ENCODE assay signal across 21 mouse cellular contexts in the genomic region with DNA sequence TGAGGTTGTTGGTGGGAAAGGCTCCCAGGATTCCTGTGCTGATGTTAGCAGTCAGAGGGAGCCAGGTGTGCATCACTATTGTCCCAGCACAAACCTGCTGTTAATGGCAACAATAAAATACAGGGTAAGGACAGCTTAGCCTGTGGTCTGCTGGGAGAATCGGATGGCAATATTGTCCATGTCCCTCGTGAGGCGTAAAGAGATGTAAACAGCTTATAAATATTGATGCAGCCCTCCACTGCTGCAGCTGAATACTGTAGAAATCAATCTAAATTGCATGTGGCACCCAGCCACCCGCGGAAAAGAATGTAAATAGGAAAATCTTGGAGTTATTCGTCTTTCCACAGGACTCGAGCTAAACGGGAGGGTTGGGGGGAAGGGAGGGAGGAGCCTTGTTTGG.
DNase-seq lines count a peak whose midpoint lies in the region; ATAC-seq and TF ChIP-seq lines count a peak whose summit lies in the region.
"Had no signal": no experiment of that assay in that cellular context is flagged by ENCODE, and none has a peak within 500 bp of the region (broad histone marks: within the 10 kb centered on the region; RNA-seq: fewer than 3 reads in every experiment).

No protein-coding gene starts in this region.

- H3K4me1 ChIP-seq in forebrain, embryonic 15.5 days = peaks cover 13% of the 10 kb centered on the region
- no peaks in the 10 kb centered on the region for H3K4me1 ChIP-seq in forebrain, embryonic 11.5 days (replicated peaks; ENCODE audit: control insufficient read depth, insufficient read depth, low read length)
- H3K4me1 ChIP-seq in midbrain, embryonic 12.5 days = peaks cover 6% of the 10 kb centered on the region; the same call in 1 of the 2 replicates
- H3K4me1 ChIP-seq in midbrain, embryonic 10.5 days = no peaks in the 10 kb centered on the region
- H3K4me1 ChIP-seq in midbrain, embryonic 15.5 days = peaks cover 10% of the 10 kb centered on the region
- H3K4me1 ChIP-seq: heart, embryonic 12.5 days had no signal

- H3K9me3 ChIP-seq in forebrain, embryonic 15.5 days = no peaks in the 10 kb centered on the region
- no peaks in the 10 kb centered on the region for H3K9me3 ChIP-seq in forebrain, embryonic 11.5 days (ENCODE audit: control insufficient read depth, low read length)
- H3K9me3 ChIP-seq in midbrain, embryonic 12.5 days = no peaks in the 10 kb centered on the region
- 0 out of 2 replicates have a peak, but pooled peaks cover 5% of the 10 kb centered on the region for H3K9me3 ChIP-seq in midbrain, embryonic 10.5 days (replicated peaks)
- no peaks in the 10 kb centered on the region for H3K9me3 ChIP-seq in midbrain, embryonic 15.5 days

- 33% methylated on average over 8 of the region's 8 CpGs for WGBS in forebrain, embryonic 15.5 days
- WGBS in forebrain, embryonic 11.5 days = 80% methylated on average over 8 of the region's 8 CpGs
- WGBS in midbrain, embryonic 12.5 days = 71% methylated on average over 8 of the region's 8 CpGs
- WGBS in midbrain, embryonic 10.5 days = 80% methylated on average over 8 of the region's 8 CpGs
- WGBS in midbrain, embryonic 15.5 days = 29% methylated on average over 8 of the region's 8 CpGs

- no peak for ATAC-seq in forebrain, embryonic 15.5 days (replicated peaks)
- no peak for ATAC-seq in forebrain, embryonic 11.5 days (replicated peaks; ENCODE audit: low FRiP score)
- no peak for ATAC-seq in midbrain, embryonic 12.5 days (ENCODE audit: low FRiP score, low read depth)
- ATAC-seq in midbrain, embryonic 15.5 days (replicated peaks) = 0 out of 2 replicates have a peak, but pooled peaks have one; percentile 39
- ATAC-seq: inflammation-experienced regulatory T-cells, adult 6 months had no signal

- no peak for TF ChIP-seq POLR2A in brain, embryonic 14.5 days (IDR thresholded peaks at IDR 0.05; ENCODE audit: borderline replicate concordance, extremely low read depth, insufficient read depth, insufficient read length, poor library complexity, severe bottlenecking)

- H3K9ac ChIP-seq in forebrain, embryonic 15.5 days (replicated peaks) = no peak overlapping the region
- H3K9ac ChIP-seq in forebrain, embryonic 11.5 days (ENCODE audit: low read length) = no peak overlapping the region
- no peak overlapping the region for H3K9ac ChIP-seq in midbrain, embryonic 12.5 days (replicated peaks)
- no peak overlapping the region for H3K9ac ChIP-seq in midbrain, embryonic 15.5 days
- H3K9ac ChIP-seq: heart, embryonic 12.5 days had no signal

- H3K36me3 ChIP-seq in forebrain, embryonic 15.5 days = no peaks in the 10 kb centered on the region
- H3K36me3 ChIP-seq in forebrain, embryonic 11.5 days (ENCODE audit: control insufficient read depth, insufficient read depth, low read length) = no peaks in the 10 kb centered on the region
- H3K36me3 ChIP-seq in midbrain, embryonic 12.5 days = no peaks in the 10 kb centered on the region
- no peaks in the 10 kb centered on the region for H3K36me3 ChIP-seq in midbrain, embryonic 10.5 days
- no peaks in the 10 kb centered on the region for H3K36me3 ChIP-seq in midbrain, embryonic 15.5 days (replicated peaks)
- H3K36me3 ChIP-seq: G1E; heart, embryonic 12.5 days had no signal

- peak overlapping the region; percentile 11; the same call in 1 of the 2 replicates for H3K27ac ChIP-seq in forebrain, embryonic 15.5 days (replicated peaks)
- no peak overlapping the region for H3K27ac ChIP-seq in forebrain, embryonic 11.5 days (ENCODE audit: low read depth, low read length)
- 0 out of 2 replicates have a peak overlapping the region, but pooled peaks have one; percentile 17 for H3K27ac ChIP-seq in midbrain, embryonic 12.5 days (replicated peaks)
- no peak overlapping the region for H3K27ac ChIP-seq in midbrain, embryonic 10.5 days (replicated peaks)
- peak overlapping the region; percentile 9; the same call in 1 of the 2 replicates for H3K27ac ChIP-seq in midbrain, embryonic 15.5 days

- intact Hi-C loops in gastrocnemius, postnatal 14 days (cut with DNase I; ENCODE audit: low total_unique reads) = no loop called here
- intact Hi-C loops in left cerebral cortex, postnatal 14 days (cut with DNase I) = no loop called here

- H3K4me2 ChIP-seq in forebrain, embryonic 15.5 days (replicated peaks) = no peak overlapping the region
- H3K4me2 ChIP-seq in forebrain, embryonic 11.5 days (ENCODE audit: low read depth, low read length, severe bottlenecking) = no peak overlapping the region
- no peak overlapping the region for H3K4me2 ChIP-seq in midbrain, embryonic 12.5 days (replicated peaks)
- H3K4me2 ChIP-seq in midbrain, embryonic 15.5 days = no peak overlapping the region
- H3K4me2 ChIP-seq: heart, embryonic 12.5 days had no signal

- no peak for DNase-seq in forebrain, embryonic 11.5 days (ENCODE audit: low spot score)
- DNase-seq in midbrain, embryonic 10.5 days (ENCODE audit: low spot score) = no peak
- peak; percentile 61 for DNase-seq in brain, embryonic 14.5 days (ENCODE audit: low read depth)
- DNase-seq in gastrocnemius, postnatal 14 days = no peak
- DNase-seq in left cerebral cortex, postnatal 14 days (ENCODE audit: low spot score in 2 of 2) = no peak
- DNase-seq: adrenal gland, postnatal 25 days; cerebellum, adult 11-12 months; cerebellum, postnatal 25 days; heart, postnatal 14 days; kidney, adult 9 months; kidney, postnatal 25 days; left cerebral cortex, postnatal 4 days; liver; lung, postnatal 14 days had no signal

- H3K4me3 ChIP-seq in forebrain, embryonic 15.5 days = no peak overlapping the region
- no peak overlapping the region for H3K4me3 ChIP-seq in forebrain, embryonic 11.5 days (ENCODE audit: low read depth, low read length)
- H3K4me3 ChIP-seq in midbrain, embryonic 12.5 days = no peak overlapping the region
- H3K4me3 ChIP-seq in midbrain, embryonic 10.5 days = no peak overlapping the region
- no peak overlapping the region for H3K4me3 ChIP-seq in midbrain, embryonic 15.5 days
- H3K4me3 ChIP-seq: heart, embryonic 12.5 days; myocyte had no signal

- H3K27me3 ChIP-seq in forebrain, embryonic 15.5 days = no peaks in the 10 kb centered on the region
- H3K27me3 ChIP-seq in forebrain, embryonic 11.5 days (ENCODE audit: control insufficient read depth, insufficient read depth, low read length) = no peaks in the 10 kb centered on the region
- H3K27me3 ChIP-seq in midbrain, embryonic 12.5 days = no peaks in the 10 kb centered on the region
- no peaks in the 10 kb centered on the region for H3K27me3 ChIP-seq in midbrain, embryonic 10.5 days (ENCODE audit: low read depth, poor library complexity, severe bottlenecking)
- H3K27me3 ChIP-seq in midbrain, embryonic 15.5 days (replicated peaks) = no peaks in the 10 kb centered on the region
- H3K27me3 ChIP-seq: heart, embryonic 12.5 days had no signal

- no peak for TF ChIP-seq CTCF in brain, embryonic 14.5 days (IDR thresholded peaks at IDR 0.05; ENCODE audit: borderline replicate concordance, extremely low read depth, insufficient read depth, insufficient read length)

Comparison
In these comparisons a context has a peak if more than half of its experiments do, and no peak if none do; other contexts are left out.
1. H3K27ac ChIP-seq: peak in forebrain, embryonic 15.5 days (single experiment), midbrain, embryonic 12.5 days (single experiment) and midbrain, embryonic 15.5 days (single experiment); none in forebrain, embryonic 11.5 days (single experiment) and midbrain, embryonic 10.5 days (single experiment).